Mouse (Mus musculus): ENCODE data around the gene Kansl2. TPM values are rescaled to one million over a fixed set of nuclear protein-coding genes. Genes with fewer than 3 reads are reported as not detected.

Gene Kansl2
- polyA plus RNA-seq (2016; fragmentation: Nextera tagmentation; extraction: Ambion mirVana): 78.4 and 78.5 TPM in 2 replicates

GRCm38 (mm10) chr15:98533881-98534627 is at the start of gene Kansl2:
Gene Kansl2 (minus strand): TSS chr15:98534264.
- WGBS (ENCODE audit: insufficient replicate concordance): under 1% methylated on average over 68 of the region's 70 CpGs
- Histone ChIP-seq H3K4me1 (peaks cover 34% of the 10 kb centered on the region), H3K4me2 (peak within 1 kb of the TSS; percentile 87), H3K36me3 (peaks cover 48% of the 10 kb centered on the region), H3K27me3 (replicated peaks) (no peaks in the 10 kb centered on the region), H3K9ac (peak within 1 kb of the TSS; percentile 90), H3K4me3 (peak within 1 kb of the TSS; percentile 89), H3K27ac (peak within 1 kb of the TSS; percentile 95), H3K9me3 (replicated peaks) (no peaks in the 10 kb centered on the region)
- peak; percentile 99 for ATAC-seq

GRCm38 (mm10) chr15:98582996-98583395 is 48.9 kb upstream of the Kansl2 start:
- 66% methylated on average over 8 of the region's 8 CpGs for WGBS (ENCODE audit: insufficient replicate concordance)
- no peak for ATAC-seq
- no peak overlapping the region for H3K4me3 ChIP-seq

DNA sequence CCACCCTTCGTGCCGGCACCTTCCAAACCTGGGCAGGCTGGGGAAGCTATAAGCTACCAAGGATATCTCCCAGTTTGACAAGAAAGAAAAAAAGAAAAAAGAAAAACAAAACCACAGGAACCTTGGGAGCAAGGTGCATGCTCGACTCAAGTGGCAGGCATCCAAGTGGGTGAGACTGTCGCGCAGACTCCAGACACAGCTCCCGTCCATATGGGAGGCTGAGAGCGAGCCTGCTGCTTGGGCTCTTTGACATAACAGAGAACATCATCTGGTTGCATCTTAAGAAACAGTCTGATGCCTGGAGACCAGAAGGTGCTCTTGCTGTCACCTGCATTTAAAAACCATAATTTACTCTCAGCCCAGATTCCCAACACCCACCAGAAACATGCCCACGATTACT is 48.3 kb upstream of the Kansl2 start:
- no peak overlapping the region for H3K27ac ChIP-seq
- no peak overlapping the region for H3K4me2 ChIP-seq
- H3K27me3 ChIP-seq (replicated peaks): peaks cover 9% of the 10 kb centered on the region
- peaks cover 30% of the 10 kb centered on the region for H3K4me1 ChIP-seq
- no peaks in the 10 kb centered on the region for H3K36me3 ChIP-seq
- no peak overlapping the region for H3K4me3 ChIP-seq
- 0 out of 2 replicates have a peak overlapping the region, but pooled peaks have one; percentile 12 for H3K9ac ChIP-seq
- no peaks in the 10 kb centered on the region for H3K9me3 ChIP-seq (replicated peaks)
- ATAC-seq: no peak
- WGBS (ENCODE audit: insufficient replicate concordance): 79% methylated on average over 8 of the region's 8 CpGs

More at GRCm38 (mm10) chr15:98582996-98583395, 48.9 kb upstream of the Kansl2 start:
- H3K9ac ChIP-seq: no peak overlapping the region
- peaks cover 35% of the 10 kb centered on the region for H3K4me1 ChIP-seq
- H3K27ac ChIP-seq: no peak overlapping the region
- H3K27me3 ChIP-seq (replicated peaks): peaks cover 9% of the 10 kb centered on the region
- no peak overlapping the region for H3K4me2 ChIP-seq
- no peaks in the 10 kb centered on the region for H3K36me3 ChIP-seq
- H3K9me3 ChIP-seq (replicated peaks): no peaks in the 10 kb centered on the region

DNA sequence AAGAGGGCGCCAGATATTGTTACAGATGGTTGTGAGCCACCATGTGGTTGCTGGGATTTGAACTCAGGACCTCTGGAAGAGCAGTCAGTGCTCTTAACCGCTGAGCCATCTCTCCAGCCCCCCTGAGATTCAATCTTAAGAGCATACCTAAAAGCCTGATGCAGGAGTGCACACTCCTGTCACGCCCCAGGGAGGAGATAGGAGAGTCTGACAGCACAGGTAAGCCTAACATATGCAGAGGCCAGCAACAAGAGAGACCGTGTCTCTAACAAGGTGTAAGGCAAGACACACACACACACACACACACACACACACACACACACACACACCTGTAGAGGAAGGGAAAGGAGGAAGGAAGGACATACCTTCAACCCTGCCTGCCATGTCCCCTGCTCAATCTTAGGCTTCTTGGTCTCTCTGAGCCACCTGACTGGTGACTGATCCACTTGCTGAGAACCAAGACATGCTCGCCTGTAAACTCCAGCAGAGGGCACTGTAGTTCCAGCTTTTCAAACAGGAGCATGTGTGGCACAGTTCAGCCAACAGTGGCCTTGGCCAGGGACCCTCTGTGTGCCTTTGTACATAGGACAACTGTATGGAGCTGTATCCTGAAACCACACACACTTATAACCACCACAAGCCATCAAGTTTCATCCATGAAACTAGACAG is 45.9 kb upstream of the Kansl2 start:
- no peak overlapping the region for H3K4me2 ChIP-seq
- H3K27me3 ChIP-seq (replicated peaks): peaks cover 9% of the 10 kb centered on the region
- no peak overlapping the region for H3K4me3 ChIP-seq
- H3K9ac ChIP-seq: no peak overlapping the region
- H3K27ac ChIP-seq: no peak overlapping the region
- peak; percentile 79 for ATAC-seq
- 44% methylated on average over 5 of the region's 5 CpGs for WGBS (ENCODE audit: insufficient replicate concordance)
- no peaks in the 10 kb centered on the region for H3K9me3 ChIP-seq (replicated peaks)
- H3K4me1 ChIP-seq: peaks cover 9% of the 10 kb centered on the region
- H3K36me3 ChIP-seq: no peaks in the 10 kb centered on the region

- Histone ChIP-seq H3K4me2 (no peak overlapping the region), H3K9ac (no peak overlapping the region), H3K27me3 (replicated peaks) (peaks cover 9% of the 10 kb centered on the region), H3K27ac (no peak overlapping the region), H3K36me3 (no peaks in the 10 kb centered on the region), H3K4me1 (peaks cover 6% of the 10 kb centered on the region; the same call in 1 of the 2 replicates), H3K9me3 (replicated peaks) (no peaks in the 10 kb centered on the region), H3K4me3 (no peak overlapping the region)
- WGBS (ENCODE audit: insufficient replicate concordance): 86% methylated on average over 2 of the region's 2 CpGs
- ATAC-seq: no peak
These were observed 45.2 kb upstream of the Kansl2 start for GRCm38 (mm10) chr15:98579310-98579709.

GRCm38 (mm10) chr15:98573293-98573692 is 39.2 kb upstream of the Kansl2 start:
- H3K9ac ChIP-seq: no peak overlapping the region
- ATAC-seq: no peak
- no peak overlapping the region for H3K4me2 ChIP-seq
- H3K27ac ChIP-seq: no peak overlapping the region
- no peaks in the 10 kb centered on the region for H3K9me3 ChIP-seq (replicated peaks)
- WGBS (ENCODE audit: insufficient replicate concordance): 69% methylated on average over 4 of the region's 4 CpGs
- H3K4me3 ChIP-seq: no peak overlapping the region
- no peaks in the 10 kb centered on the region; the same call in 1 of the 2 replicates for H3K27me3 ChIP-seq (replicated peaks)
- peaks cover 18% of the 10 kb centered on the region for H3K4me1 ChIP-seq
- H3K36me3 ChIP-seq: no peaks in the 10 kb centered on the region

DNA sequence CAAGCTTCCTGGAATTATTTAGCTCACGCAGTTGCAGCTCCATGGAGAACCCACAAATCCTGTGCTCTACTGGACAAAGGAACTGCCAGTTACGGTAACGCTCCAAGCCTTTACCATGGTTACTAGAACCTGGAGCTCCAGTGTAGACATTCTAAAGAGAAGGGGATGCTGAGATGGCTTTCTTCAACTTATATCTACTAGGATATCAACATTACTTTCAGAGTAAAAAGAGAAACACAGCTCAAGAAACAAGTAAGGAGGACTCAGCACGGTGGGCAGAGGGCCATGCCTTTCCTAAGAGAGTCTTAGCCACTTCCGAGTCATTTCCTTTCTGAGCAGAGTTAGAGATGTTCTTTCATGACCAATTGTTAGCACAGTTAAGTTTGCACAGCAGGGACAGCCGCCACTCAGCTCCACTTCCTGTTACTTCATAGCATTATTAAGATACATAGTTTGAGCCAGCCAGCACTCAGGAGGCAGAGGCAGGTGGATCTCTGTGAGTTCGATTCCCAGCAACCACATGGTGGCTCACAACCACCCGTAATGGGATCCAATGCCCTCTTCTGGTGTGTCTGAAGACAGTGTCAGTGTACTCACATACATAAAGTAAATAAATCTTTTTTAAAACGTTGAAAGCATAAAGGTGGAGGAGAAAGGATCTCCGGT is 36.9 kb upstream of the Kansl2 start, which contains the start of the genes Ccnt1 and 4930415O20Rik:
Gene Ccnt1 (minus strand): TSS at position 51 of the 666 bp plus-strand sequence.
Gene 4930415O20Rik (plus strand): TSS at position 132 of the 666 bp plus-strand sequence.
- ATAC-seq: no peak
- no peak within 1 kb of the TSS for H3K4me3 ChIP-seq
- H3K27ac ChIP-seq: no peak within 1 kb of the TSS
- 59% methylated on average over 10 of the region's 10 CpGs for WGBS (ENCODE audit: insufficient replicate concordance)
- no peak within 1 kb of the TSS for H3K9ac ChIP-seq
- H3K4me1 ChIP-seq: peaks cover 22% of the 10 kb centered on the region
- H3K9me3 ChIP-seq (replicated peaks): no peaks in the 10 kb centered on the region
- H3K27me3 ChIP-seq (replicated peaks): no peaks in the 10 kb centered on the region
- H3K4me2 ChIP-seq: no peak within 1 kb of the TSS
- H3K36me3 ChIP-seq: peaks cover 2% of the 10 kb centered on the region

DNA sequence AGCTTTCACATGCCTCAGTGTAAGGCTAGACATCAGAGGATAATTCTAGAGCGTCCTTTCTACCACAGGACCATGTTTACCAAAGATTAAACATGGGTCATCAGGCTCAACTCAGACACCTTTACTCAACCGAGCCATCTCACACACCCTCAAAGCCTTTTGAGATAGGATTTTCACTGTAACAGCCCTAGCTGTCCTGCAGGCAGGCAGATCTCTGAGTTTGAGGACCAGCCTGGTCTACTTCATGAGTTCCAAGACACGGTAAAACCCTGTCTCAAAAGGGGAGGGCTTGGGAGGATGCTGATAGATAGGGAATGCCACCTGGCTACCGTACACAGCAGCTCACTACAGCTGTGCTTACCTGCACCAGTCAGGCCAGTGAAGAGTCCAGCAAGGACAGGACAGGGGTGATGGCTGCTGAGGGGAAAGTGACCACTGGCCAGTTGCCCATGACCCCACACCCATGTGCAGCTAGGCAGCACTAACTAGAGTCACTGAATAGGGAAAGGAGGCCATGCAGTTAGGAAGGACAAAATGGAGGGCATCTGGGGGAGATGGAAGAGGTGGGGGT is 35.8 kb upstream of the Kansl2 start:
- 64% methylated on average over 4 of the region's 4 CpGs for WGBS (ENCODE audit: insufficient replicate concordance)
- no peak for ATAC-seq

GRCm38 (mm10) chr15:98569216-98569615 is 35.2 kb upstream of the Kansl2 start:
- Histone ChIP-seq H3K9me3 (replicated peaks) (no peaks in the 10 kb centered on the region), H3K4me1 (peaks cover 37% of the 10 kb centered on the region), H3K36me3 (peaks cover 18% of the 10 kb centered on the region), H3K27me3 (replicated peaks) (no peaks in the 10 kb centered on the region), H3K4me3 (peak overlapping the region; percentile 94), H3K27ac (peak overlapping the region; percentile 92), H3K4me2 (peak overlapping the region; percentile 85), H3K9ac (peak overlapping the region; percentile 86; the same call in 1 of the 2 replicates)
- ATAC-seq: no peak
- WGBS (ENCODE audit: insufficient replicate concordance): 58% methylated on average over 7 of the region's 7 CpGs

More for the DNA sequence above, 35.8 kb upstream of the Kansl2 start:
- H3K4me3 ChIP-seq: no peak overlapping the region
- no peak overlapping the region for H3K27ac ChIP-seq
- no peak overlapping the region for H3K9ac ChIP-seq
- H3K4me2 ChIP-seq: no peak overlapping the region
- H3K4me1 ChIP-seq: peaks cover 34% of the 10 kb centered on the region
- H3K9me3 ChIP-seq (replicated peaks): no peaks in the 10 kb centered on the region
- H3K36me3 ChIP-seq: peaks cover 13% of the 10 kb centered on the region
- H3K27me3 ChIP-seq (replicated peaks): no peaks in the 10 kb centered on the region

DNA sequence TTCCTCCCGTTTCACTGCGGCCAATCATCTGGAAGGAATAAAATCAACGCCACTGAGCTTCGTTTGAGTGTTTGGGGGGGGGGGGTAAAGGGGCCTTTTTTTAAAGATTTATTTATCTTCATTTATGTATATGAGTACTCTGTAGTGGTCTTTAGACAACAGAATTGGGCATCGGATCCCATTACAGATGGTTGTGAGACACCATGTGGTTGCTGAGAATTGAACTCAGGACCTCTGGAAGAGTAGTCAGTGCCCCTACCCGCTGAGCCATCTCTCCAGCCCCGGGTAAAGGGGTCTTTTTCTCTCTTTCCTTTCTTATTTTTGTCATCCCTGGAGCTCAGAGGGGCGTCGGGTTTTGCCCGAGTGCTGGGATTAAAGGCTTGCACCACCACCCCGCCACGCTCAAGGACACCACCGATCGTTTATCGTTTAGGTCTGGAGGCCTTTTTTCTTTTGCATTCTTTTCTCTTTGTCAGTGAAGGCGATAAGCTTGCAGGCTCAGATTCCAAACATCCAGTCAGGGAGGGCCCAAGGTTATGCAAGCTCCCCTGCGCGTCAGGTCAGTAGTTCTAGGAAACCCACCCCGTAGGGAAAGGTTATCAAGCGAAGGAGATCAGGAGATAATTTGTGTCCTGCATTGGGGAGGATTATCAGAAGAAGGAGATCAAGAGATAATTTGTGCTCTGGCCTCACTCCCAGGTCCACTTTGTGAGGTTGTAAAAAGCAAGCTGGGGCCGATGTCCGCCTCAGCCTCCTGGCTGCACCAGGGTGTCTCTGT is 34.4 kb upstream of the Kansl2 start:
- Histone ChIP-seq H3K27ac (peak overlapping the region; percentile 92), H3K4me3 (peak overlapping the region; percentile 94), H3K4me1 (peaks cover 41% of the 10 kb centered on the region), H3K4me2 (peak overlapping the region; percentile 85), H3K27me3 (replicated peaks) (no peaks in the 10 kb centered on the region), H3K36me3 (peaks cover 25% of the 10 kb centered on the region), H3K9ac (peak overlapping the region; percentile 86), H3K9me3 (replicated peaks) (no peaks in the 10 kb centered on the region)
- 5% methylated on average over 22 of the region's 22 CpGs for WGBS (ENCODE audit: insufficient replicate concordance)
- no peak for ATAC-seq

Data from liver, embryonic 12.5 days (tissue).